Mouse (Mus musculus) CH12.LX (cell line): ENCODE measurements around the gene Maats1.

Experiments used
- CTCF ChIP-seq, 2 experiments: IDR thresholded peaks in 1 of 2; conservative IDR thresholded peaks in 1 of 2; 2 replicates each; pipeline ENCODE4 v1.5.1; 2011 to 2012; ENCODE audit warnings: low read depth in 2 of 2, low read length in 2 of 2, improper control_type of control experiment in 1 of 2, inconsistent platforms in 1 of 2, mild to moderate bottlenecking in 1 of 2, moderate library complexity in 1 of 2
- ETS1 ChIP-seq: conservative IDR thresholded peaks from 2 replicates; pipeline ENCODE4 v1.6.1; 2012; ENCODE audit warnings: low read depth, mild to moderate bottlenecking, inconsistent platforms, low read length, improper control_type of control experiment, moderate library complexity
- MAZ ChIP-seq: IDR thresholded peaks from 2 replicates; pipeline ENCODE4 v1.6.1; 2012; ENCODE audit warnings: low read depth, mild to moderate bottlenecking, inconsistent platforms, low read length, improper control_type of control experiment, moderate library complexity
- POLR2A ChIP-seq: IDR thresholded peaks from 2 replicates; pipeline ENCODE4 v1.6.1; 2011; ENCODE audit warnings: low read depth, mild to moderate bottlenecking, improper control_type of control experiment, low read length
- SIN3A ChIP-seq: IDR thresholded peaks from 2 replicates; pipeline ENCODE4 v1.6.1; 2012; ENCODE audit warnings: low read length, improper control_type of control experiment, inconsistent platforms

DNA sequence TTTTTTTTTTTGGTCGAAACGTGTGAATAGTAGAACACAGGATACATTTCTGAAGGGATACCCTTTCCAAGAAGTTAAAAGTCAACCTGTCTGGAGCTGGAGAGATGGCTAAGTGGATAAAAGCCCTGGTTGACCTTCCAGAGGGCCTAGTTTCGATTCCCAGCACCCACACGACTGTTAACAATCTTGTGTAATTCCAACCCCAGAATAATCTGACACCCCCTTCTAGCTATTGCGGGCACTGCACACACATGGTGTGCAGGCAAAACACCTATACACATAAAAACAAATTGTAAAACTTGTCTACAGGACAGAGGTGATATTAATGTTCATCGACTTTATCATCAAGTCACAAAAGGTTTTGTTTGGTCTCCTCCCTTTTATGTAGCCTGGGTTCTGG is 5.6 kb upstream of the Maats1 start:
- TF ChIP-seq POLR2A (no peak), SIN3A (no peak), CTCF (conservative IDR thresholded peaks at IDR 0.05 in 1 of 2, IDR thresholded peaks at IDR 0.05 in 1 of 2; ENCODE audit: low read depth in 2 of 2, low read length in 2 of 2) (no peak), ETS1 (no peak), MAZ (no peak)
